15 mouse cellular contexts compared by ENCODE assay signal in genomic region chr7:144668603-144669278, GRCm38 (mm10).
DNase-seq lines count a peak whose midpoint lies in the region; ATAC-seq and TF ChIP-seq lines count a peak whose summit lies in the region.
"Had no signal": no experiment of that assay in that cellular context is flagged by ENCODE, and none has a peak within 500 bp of the region (broad histone marks: within the 10 kb centered on the region; RNA-seq: fewer than 3 reads in every experiment).

No protein-coding gene starts in this region.

- no peak for TF ChIP-seq CTCF in kidney, postnatal 0 days (IDR thresholded peaks at IDR 0.05; ENCODE audit: low read depth)

- no peak overlapping the region for H3K4me3 ChIP-seq in heart, embryonic 10.5 days
- no peak overlapping the region for H3K4me3 ChIP-seq in kidney, postnatal 0 days (replicated peaks; ENCODE audit: low read depth, low read length)
- H3K4me3 ChIP-seq: heart, adult 2 months; hindbrain, embryonic 13.5 days; midbrain, embryonic 12.5 days; neural tube, embryonic 13.5 days had no signal

- peak; percentile 31; the same call in 1 of the 2 replicates for ATAC-seq in kidney, postnatal 0 days (replicated peaks; ENCODE audit: low FRiP score, low read depth)
- ATAC-seq: forebrain, embryonic 16.5 days had no signal

- no peaks in the 10 kb centered on the region for H3K9me3 ChIP-seq in heart, embryonic 10.5 days
- no peaks in the 10 kb centered on the region for H3K9me3 ChIP-seq in kidney, postnatal 0 days (replicated peaks; ENCODE audit: low read length)
- H3K9me3 ChIP-seq: hindbrain, embryonic 13.5 days; midbrain, embryonic 12.5 days; neural tube, embryonic 13.5 days had no signal

- peaks cover 22% of the 10 kb centered on the region for H3K4me1 ChIP-seq in heart, embryonic 10.5 days
- H3K4me1 ChIP-seq in kidney, postnatal 0 days (replicated peaks; ENCODE audit: insufficient read depth, low read length) = peaks cover 5% of the 10 kb centered on the region; the same call in 1 of the 2 replicates

- H3K27me3 ChIP-seq in heart, embryonic 10.5 days (ENCODE audit: insufficient read depth, poor library complexity, severe bottlenecking) = peaks cover 24% of the 10 kb centered on the region; the same call in 1 of the 2 replicates
- no peaks in the 10 kb centered on the region for H3K27me3 ChIP-seq in kidney, postnatal 0 days (ENCODE audit: insufficient read depth, low read length)
- H3K27me3 ChIP-seq: neural tube, embryonic 13.5 days had no signal

- H3K36me3 ChIP-seq in heart, embryonic 10.5 days = 0 out of 2 replicates have a peak, but pooled peaks cover 2% of the 10 kb centered on the region
- no peaks in the 10 kb centered on the region for H3K36me3 ChIP-seq in kidney, postnatal 0 days (ENCODE audit: insufficient read depth, low read length)
- H3K36me3 ChIP-seq: hindbrain, embryonic 13.5 days; neural tube, embryonic 13.5 days had no signal

- no peak for DNase-seq in heart, embryonic 10.5 days (ENCODE audit: low spot score)
- no peak for DNase-seq in heart, adult 11 months
- peak; percentile 65 for DNase-seq in retina, postnatal 1 day
- DNase-seq in retina, embryonic 14.5 days (ENCODE audit: low spot score) = no peak
- DNase-seq in kidney, postnatal 0 days (ENCODE audit: low spot score) = no peak
- peak; percentile 45 for DNase-seq in yolk sac, embryonic 10.5 days (ENCODE audit: low spot score)
- DNase-seq in adrenal gland, postnatal 14 days = no peak
- no peak for DNase-seq in spleen, postnatal 14 days (ENCODE audit: low spot score in 2 of 2)
- DNase-seq: heart, adult 2 months; right cerebral cortex, postnatal 25 days had no signal

- H3K4me2 ChIP-seq in kidney, postnatal 0 days (ENCODE audit: low read length) = no peak overlapping the region
- H3K4me2 ChIP-seq: hindbrain, embryonic 13.5 days; liver, embryonic 11.5 days; midbrain, embryonic 12.5 days; neural tube, embryonic 13.5 days had no signal

- 52% methylated on average over 7 of the region's 7 CpGs for WGBS in heart, embryonic 10.5 days
- WGBS in kidney, postnatal 0 days = 13% methylated on average over 7 of the region's 7 CpGs

- H3K9ac ChIP-seq in kidney, postnatal 0 days (ENCODE audit: low read depth, low read length) = no peak overlapping the region
- H3K9ac ChIP-seq: hindbrain, embryonic 13.5 days; midbrain, embryonic 12.5 days; neural tube, embryonic 13.5 days had no signal

- peak overlapping the region; percentile 73 for H3K27ac ChIP-seq in heart, embryonic 10.5 days
- H3K27ac ChIP-seq in kidney, postnatal 0 days = peak overlapping the region; percentile 0; the same call in 1 of the 2 replicates
- H3K27ac ChIP-seq: heart, adult 2 months; hindbrain, embryonic 13.5 days; midbrain, embryonic 12.5 days; neural tube, embryonic 13.5 days had no signal

Comparison
In these comparisons a context has a peak if more than half of its experiments do, and no peak if none do; other contexts are left out.
1. DNase-seq: peak in retina, postnatal 1 day (single experiment) and yolk sac, embryonic 10.5 days (single experiment); none in heart, embryonic 10.5 days (single experiment), heart, adult 11 months (single experiment), retina, embryonic 14.5 days (single experiment), kidney, postnatal 0 days (single experiment), adrenal gland, postnatal 14 days (single experiment) and spleen, postnatal 14 days (0 of 2).